Mouse (Mus musculus): ENCODE measurements around the gene Ccr9.

GRCm38 (mm10) chr9:123805241-123805640 lies 127.0 kb downstream of the Ccr9 start:
- TF ChIP-seq CTCF (IDR thresholded peaks at IDR 0.05; ENCODE audit: low read depth, low read length) (no peak), EP300 (IDR thresholded peaks at IDR 0.05; ENCODE audit: insufficient read depth, low read depth, low read length) (no peak)

Data from ES-Bruce4 (cell line).